Mouse (Mus musculus): ENCODE measurements around the gene Ren1.

The Ren1 gene

GRCm38 (mm10) chr1:133408880-133409516, 58.7 kb downstream of the Ren1 start:
- in situ Hi-C loops (cut with MboI, MseI) = no loop called here

GRCm38 (mm10) chr1:133409786-133410185, 59.5 kb downstream of the Ren1 start:
- in situ Hi-C loops (cut with MboI, MseI) = no loop called here
